Mouse (Mus musculus) cerebellum, postnatal 4 days (tissue): ENCODE measurements around the gene Capza2.

Source experiments
- DNase-seq, 2 experiments: peaks; one replicate each; pipeline ENCODE4 v3.0.0; 2022; ENCODE audit warnings: low spot score in 2 of 2, mixed read lengths in 1 of 2

Capza2 gene

DNA sequence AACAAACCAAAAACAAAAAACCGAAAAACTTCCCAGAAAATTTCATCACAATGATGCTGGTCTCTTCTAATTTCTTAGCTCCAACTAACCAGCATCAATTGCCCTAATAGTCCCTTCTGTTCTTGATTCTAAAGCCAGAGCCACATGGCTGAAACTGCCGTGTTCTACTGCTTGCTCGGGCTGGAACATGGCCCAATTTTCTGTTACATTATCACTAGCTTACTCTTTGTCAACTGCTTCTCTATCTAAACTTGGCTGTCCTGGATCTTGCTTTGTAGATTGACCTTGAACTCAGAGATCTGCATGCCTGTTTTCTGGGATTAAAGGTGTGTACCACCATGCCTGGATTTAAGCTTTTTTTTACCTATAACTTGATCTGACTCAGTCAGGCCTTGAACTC, 69.9 kb downstream of the Capza2 start:
- DNase-seq: no peak
